In the genomic region with DNA sequence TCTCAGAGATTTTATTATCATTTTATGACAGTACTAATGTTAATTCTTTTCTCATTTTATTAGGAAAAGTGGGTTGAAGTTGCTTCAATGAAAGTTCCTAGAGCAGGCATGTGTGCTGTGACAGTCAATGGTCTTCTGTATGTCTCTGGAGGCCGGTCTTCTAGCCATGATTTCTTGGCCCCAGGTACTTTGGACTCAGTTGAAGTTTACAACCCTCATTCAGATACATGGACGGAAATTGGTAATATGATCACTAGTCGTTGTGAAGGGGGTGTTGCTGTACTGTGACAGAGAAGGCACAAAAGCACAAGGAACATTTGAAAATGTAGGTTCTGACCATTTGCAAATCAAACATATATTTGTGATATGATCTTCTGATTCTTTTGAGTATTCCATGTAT, we compare ENCODE assay signal across 32 mouse cellular contexts.
"Had no signal": no experiment of that assay in that cellular context is flagged by ENCODE, and none has a peak within 500 bp of the region (broad histone marks: within the 10 kb centered on the region; RNA-seq: fewer than 3 reads in every experiment).

No protein-coding gene starts in this region.

- H3K27me3 ChIP-seq: heart, embryonic 12.5 days; heart, embryonic 13.5 days; heart, embryonic 15.5 days; hindbrain, embryonic 12.5 days; hindbrain, embryonic 13.5 days; hindbrain, embryonic 15.5 days; kidney, embryonic 15.5 days had no signal

- ATAC-seq: hindbrain, embryonic 16.5 days; hindbrain, postnatal 0 days; inflammation-experienced regulatory T-cells, adult 6 months had no signal

- H3K4me2 ChIP-seq: heart, embryonic 11.5 days; heart, embryonic 12.5 days; heart, embryonic 13.5 days; heart, embryonic 15.5 days; hindbrain, embryonic 12.5 days; hindbrain, embryonic 13.5 days; hindbrain, embryonic 14.5 days; hindbrain, embryonic 15.5 days; kidney, embryonic 15.5 days had no signal

- H3K9me3 ChIP-seq: heart, embryonic 10.5 days; heart, embryonic 15.5 days; hindbrain, embryonic 10.5 days; hindbrain, embryonic 12.5 days; hindbrain, embryonic 13.5 days; hindbrain, embryonic 15.5 days; kidney, embryonic 15.5 days had no signal

- H3K9ac ChIP-seq: heart, embryonic 12.5 days; heart, embryonic 13.5 days; heart, embryonic 15.5 days; hindbrain, embryonic 12.5 days; hindbrain, embryonic 13.5 days; hindbrain, embryonic 14.5 days; hindbrain, embryonic 15.5 days; kidney, embryonic 15.5 days had no signal

- H3K4me1 ChIP-seq: heart, embryonic 10.5 days; heart, embryonic 12.5 days; heart, embryonic 13.5 days; heart, embryonic 15.5 days; hindbrain, embryonic 10.5 days; hindbrain, embryonic 12.5 days; hindbrain, embryonic 13.5 days; hindbrain, embryonic 15.5 days; kidney, embryonic 15.5 days had no signal

- H3K4me3 ChIP-seq: heart, embryonic 10.5 days; heart, embryonic 12.5 days; heart, embryonic 13.5 days; heart, embryonic 15.5 days; hindbrain, embryonic 10.5 days; hindbrain, embryonic 12.5 days; hindbrain, embryonic 13.5 days; hindbrain, embryonic 15.5 days; kidney, embryonic 15.5 days; layer of hippocampus, adult 2 months; left cerebral cortex, adult 2 months had no signal

- DNase-seq: heart, postnatal 10 days; heart, postnatal 36 days; heart, postnatal 4 days; kidney, adult 11 months; kidney, adult 18-20 months; kidney, adult 2 months; kidney, adult 8-10 months; kidney, adult 9 months; kidney, postnatal 10 days; kidney, postnatal 14 days; kidney, postnatal 25 days; kidney, postnatal 36 days; kidney, postnatal 4 days; layer of hippocampus, adult 9-11 months; layer of hippocampus, postnatal 36 days had no signal

- H3K27ac ChIP-seq: heart, embryonic 10.5 days; heart, embryonic 13.5 days; heart, embryonic 15.5 days; hindbrain, embryonic 10.5 days; hindbrain, embryonic 12.5 days; hindbrain, embryonic 13.5 days; hindbrain, embryonic 14.5 days; hindbrain, embryonic 15.5 days; hindbrain, postnatal 0 days; kidney, embryonic 15.5 days; kidney, postnatal 0 days; layer of hippocampus, adult 2 months; left cerebral cortex, adult 2 months had no signal
